9 mouse cellular contexts compared by ENCODE assay signal in genomic region chr14:62389729-62390536, GRCm38 (mm10).
DNase-seq lines count a peak whose midpoint lies in the region; ATAC-seq and TF ChIP-seq lines count a peak whose summit lies in the region.
"Had no signal": no experiment of that assay in that cellular context is flagged by ENCODE, and none has a peak within 500 bp of the region (broad histone marks: within the 10 kb centered on the region; RNA-seq: fewer than 3 reads in every experiment).

No protein-coding gene starts in this region.

- peak; percentile 78 for ATAC-seq in forebrain, embryonic 13.5 days
- ATAC-seq in midbrain, embryonic 13.5 days: peak; percentile 73

- 8% methylated on average over 9 of the region's 9 CpGs for WGBS in cerebellum, adult 2 months
- 44% methylated on average over 9 of the region's 9 CpGs for WGBS in forebrain, embryonic 13.5 days
- 68% methylated on average over 9 of the region's 9 CpGs for WGBS in midbrain, embryonic 13.5 days

- H3K4me1 ChIP-seq in cerebellum, adult 2 months (ENCODE audit: control insufficient read depth, insufficient read depth, low read length): peaks cover 4% of the 10 kb centered on the region
- H3K4me1 ChIP-seq in forebrain, embryonic 13.5 days: peaks cover 41% of the 10 kb centered on the region
- peaks cover 17% of the 10 kb centered on the region for H3K4me1 ChIP-seq in midbrain, embryonic 13.5 days (replicated peaks)

- peak overlapping the region; percentile 35 for H3K4me2 ChIP-seq in forebrain, embryonic 13.5 days
- H3K4me2 ChIP-seq in midbrain, embryonic 13.5 days (replicated peaks): peak overlapping the region; percentile 34

- H3K36me3 ChIP-seq in forebrain, embryonic 13.5 days (ENCODE audit: poor library complexity, severe bottlenecking): no peaks in the 10 kb centered on the region
- H3K36me3 ChIP-seq in midbrain, embryonic 13.5 days: no peaks in the 10 kb centered on the region

- TF ChIP-seq POLR2A in cerebellum, adult 2 months (IDR thresholded peaks at IDR 0.05; ENCODE audit: borderline replicate concordance, insufficient read depth, low read length): no peak

- DNase-seq in layer of hippocampus, adult 11-12 months (ENCODE audit: low spot score): peak; percentile 12
- DNase-seq in layer of hippocampus, adult 9-10 months (ENCODE audit: low spot score): no peak
- DNase-seq in cerebellum, adult 2 months: peak; percentile 86 to 91
- no peak for DNase-seq in thymus, postnatal 10 days (ENCODE audit: low spot score in 2 of 2)
- no peak for DNase-seq in thymus, postnatal 25 days
- no peak for DNase-seq in lung, adult 18-20 months
- DNase-seq: lung, postnatal 14 days had no signal

- no peaks in the 10 kb centered on the region for H3K27me3 ChIP-seq in cerebellum, adult 2 months (ENCODE audit: control insufficient read depth, insufficient read depth, low read length)
- no peaks in the 10 kb centered on the region for H3K27me3 ChIP-seq in forebrain, embryonic 13.5 days
- H3K27me3 ChIP-seq in midbrain, embryonic 13.5 days: no peaks in the 10 kb centered on the region

- peak overlapping the region; percentile 17 for H3K4me3 ChIP-seq in cerebellum, adult 2 months (replicated peaks; ENCODE audit: insufficient read depth, low read depth, low read length)
- H3K4me3 ChIP-seq in forebrain, embryonic 13.5 days: no peak overlapping the region
- H3K4me3 ChIP-seq in midbrain, embryonic 13.5 days (replicated peaks): no peak overlapping the region

- H3K9me3 ChIP-seq in forebrain, embryonic 13.5 days (replicated peaks): no peaks in the 10 kb centered on the region
- H3K9me3 ChIP-seq in midbrain, embryonic 13.5 days: no peaks in the 10 kb centered on the region

- TF ChIP-seq CTCF in cerebellum, adult 2 months (IDR thresholded peaks at IDR 0.05; ENCODE audit: borderline replicate concordance, insufficient read depth, low read depth, low read length): no peak

- H3K9ac ChIP-seq in forebrain, embryonic 13.5 days: peak overlapping the region; percentile 12; the same call in 1 of the 2 replicates
- H3K9ac ChIP-seq in midbrain, embryonic 13.5 days (replicated peaks): no peak overlapping the region

- H3K27ac ChIP-seq in cerebellum, adult 2 months (ENCODE audit: insufficient read depth, low read length): no peak overlapping the region
- H3K27ac ChIP-seq in forebrain, embryonic 13.5 days: peak overlapping the region; percentile 96
- peak overlapping the region; percentile 79 for H3K27ac ChIP-seq in midbrain, embryonic 13.5 days

Comparison
In these comparisons a context has a peak if more than half of its experiments do, and no peak if none do; other contexts are left out.
1. DNase-seq: peak in layer of hippocampus, adult 11-12 months (single experiment) and cerebellum, adult 2 months (2 of 2); none in layer of hippocampus, adult 9-10 months (single experiment), thymus, postnatal 10 days (0 of 2), thymus, postnatal 25 days (single experiment) and lung, adult 18-20 months (0 of 2).